Mouse (Mus musculus): Measurements from ENCODE around the gene Cnot10.

Cnot10 gene

GRCm38 (mm10) chr9:114541279-114541741 is 98.7 kb downstream of the Cnot10 start:
- no peak for DNase-seq

DNA sequence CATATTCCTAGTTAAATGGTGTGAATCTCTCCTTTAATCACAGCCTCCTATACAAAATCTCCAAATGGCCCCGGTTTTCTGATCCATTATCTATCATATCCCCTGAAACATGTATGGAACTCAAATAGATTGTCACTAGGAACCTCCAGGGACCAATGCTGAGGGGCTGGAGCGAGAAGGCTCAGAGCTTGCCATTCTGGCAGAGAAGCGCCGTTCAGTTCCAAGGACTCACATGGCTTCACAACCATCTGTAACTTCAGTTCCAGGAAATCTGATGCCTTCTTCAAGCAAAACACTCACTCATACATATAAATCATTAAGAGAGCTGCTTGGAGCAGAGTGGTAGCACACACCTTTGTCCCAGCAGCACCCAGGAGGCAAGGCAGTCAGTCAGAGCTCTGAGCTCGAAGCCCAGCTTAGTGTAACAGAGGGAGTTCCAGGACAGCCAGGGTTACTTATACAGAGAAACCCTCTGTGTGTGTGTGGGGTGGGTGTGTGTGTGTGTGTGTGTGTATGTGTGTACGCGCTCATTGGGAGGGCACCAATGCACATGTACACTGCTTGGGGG is 100.9 kb downstream of the Cnot10 start:
- no peak for DNase-seq

GRCm38 (mm10) chr9:114536628-114537027 is 103.4 kb downstream of the Cnot10 start:
- DNase-seq, result no peak

Measured in lung, postnatal 14 days (tissue).